Mouse (Mus musculus): ENCODE results near the gene Slc35d3. TPM values are rescaled to one million over a fixed set of nuclear protein-coding genes. Genes with fewer than 3 reads are reported as not detected.

Gene Slc35d3
- 10 to 100 TPM in 1 of 4 experiments, 1 to 10 TPM in 3; 6.7 to 10.3 (median 7.8) TPM for total RNA-seq (2022)

- peak in 1 of 2 experiments; percentile 18 for DNase-seq (ENCODE audit: low spot score in 2 of 2)
Measured at GRCm38 (mm10) chr10:19850998-19851691, at the start of gene Slc35d3. TSS of gene Slc35d3 (minus strand) at chr10:19851459.

GRCm38 (mm10) chr10:19900191-19900590 lies 48.9 kb upstream of the Slc35d3 start:
- no peak for DNase-seq (ENCODE audit: low spot score in 2 of 2)

DNA sequence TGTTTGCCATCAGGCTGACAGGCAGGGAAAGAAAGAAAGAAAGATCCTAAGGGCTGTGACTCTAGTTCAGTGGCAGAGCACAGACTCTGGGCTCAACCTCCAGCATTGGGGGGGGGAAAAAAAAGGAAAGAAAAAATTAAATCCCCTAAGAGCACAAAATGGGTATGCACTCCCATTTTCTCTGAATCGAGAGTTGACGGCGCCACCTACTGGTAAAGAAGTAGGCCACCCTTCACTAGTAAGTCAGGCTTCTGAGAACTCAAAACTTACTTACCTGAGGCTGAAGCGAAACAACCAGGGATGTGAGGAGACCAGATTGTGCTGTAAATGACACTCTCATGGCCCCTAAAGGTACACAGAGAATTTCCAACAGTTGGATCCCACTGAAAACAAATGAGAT lies 42.7 kb upstream of the Slc35d3 start:
- no peak for DNase-seq (ENCODE audit: low spot score in 2 of 2)

- no peak for DNase-seq (ENCODE audit: low spot score in 2 of 2)
Measured at GRCm38 (mm10) chr10:19893146-19893545, 41.9 kb upstream of the Slc35d3 start.

- no peak for DNase-seq (ENCODE audit: low spot score in 2 of 2)
Measured at GRCm38 (mm10) chr10:19891686-19892085, 40.4 kb upstream of the Slc35d3 start.

- DNase-seq (ENCODE audit: low spot score in 2 of 2): no peak
Measured at GRCm38 (mm10) chr10:19889908-19890307, 38.6 kb upstream of the Slc35d3 start.

- DNase-seq (ENCODE audit: low spot score in 2 of 2): no peak
Measured at GRCm38 (mm10) chr10:19886249-19886648, 35.0 kb upstream of the Slc35d3 start.

GRCm38 (mm10) chr10:19884409-19884808 lies 33.1 kb upstream of the Slc35d3 start:
- DNase-seq (ENCODE audit: low spot score in 2 of 2): no peak

GRCm38 (mm10) chr10:19880437-19880836 lies 29.2 kb upstream of the Slc35d3 start:
- no peak for DNase-seq (ENCODE audit: low spot score in 2 of 2)

- DNase-seq (ENCODE audit: low spot score in 2 of 2): no peak
Measured at GRCm38 (mm10) chr10:19879161-19879560, 27.9 kb upstream of the Slc35d3 start.

DNA sequence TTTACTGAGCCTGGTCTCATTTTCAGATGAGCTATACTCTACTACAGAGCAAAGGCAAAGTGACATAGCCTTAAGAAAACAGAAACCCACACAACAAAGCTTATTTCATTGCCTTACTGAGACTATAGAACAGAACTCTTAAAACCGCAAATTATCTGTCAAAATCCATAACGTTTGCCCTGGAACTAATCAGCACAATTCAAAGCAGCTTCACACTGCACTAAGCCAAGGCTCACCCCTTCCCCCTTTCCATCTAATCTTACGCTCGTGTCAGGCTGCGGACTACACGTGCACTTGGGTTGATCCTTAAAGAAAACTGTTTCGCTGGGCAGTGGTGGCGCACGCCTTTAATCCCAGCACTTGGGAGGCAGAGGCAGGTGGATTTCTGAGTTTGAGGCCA lies 26.4 kb upstream of the Slc35d3 start:
- no peak for DNase-seq (ENCODE audit: low spot score in 2 of 2)

DNA sequence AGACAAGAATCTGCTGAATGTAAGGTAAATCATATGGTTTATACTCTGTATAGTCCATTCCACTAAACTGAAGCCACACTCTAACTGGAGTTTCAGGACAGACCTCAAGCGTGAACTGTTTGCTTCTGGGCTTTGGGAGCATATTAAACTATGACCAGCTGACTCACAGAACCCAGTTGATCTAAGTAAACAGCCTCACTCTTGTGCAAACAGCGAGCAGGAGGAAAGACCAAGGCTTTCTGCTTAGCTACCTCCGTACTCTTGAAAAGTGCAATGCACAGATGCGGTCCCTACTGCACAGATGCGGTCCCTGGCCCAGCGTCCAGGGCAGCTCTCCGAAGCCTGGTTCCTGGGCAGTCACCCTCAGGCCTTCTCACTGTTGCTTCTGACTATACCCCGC lies 26.0 kb upstream of the Slc35d3 start:
- DNase-seq (ENCODE audit: low spot score in 2 of 2): no peak

DNA sequence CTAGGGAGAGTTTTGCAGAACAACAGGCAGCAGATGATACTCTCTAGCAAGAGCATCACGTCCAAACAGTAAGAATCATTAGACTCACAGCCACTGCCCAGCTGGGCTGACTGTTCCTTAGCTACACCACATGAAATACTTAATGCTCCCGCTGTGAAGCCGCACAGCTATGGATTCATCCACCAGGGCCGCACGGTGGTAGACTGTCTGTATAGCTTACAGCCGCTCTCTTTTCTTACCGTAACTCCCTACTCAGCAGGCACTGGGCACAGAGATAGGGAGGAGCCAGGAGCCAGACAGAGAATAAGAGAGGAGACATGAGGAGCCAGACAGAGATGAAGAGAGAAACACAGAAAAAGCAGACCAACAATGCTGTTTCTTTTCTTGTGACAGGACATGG lies 25.4 kb upstream of the Slc35d3 start:
- no peak for DNase-seq (ENCODE audit: low spot score in 2 of 2)

GRCm38 (mm10) chr10:19875346-19875745 lies 24.1 kb upstream of the Slc35d3 start:
- DNase-seq (ENCODE audit: low spot score in 2 of 2): no peak

DNA sequence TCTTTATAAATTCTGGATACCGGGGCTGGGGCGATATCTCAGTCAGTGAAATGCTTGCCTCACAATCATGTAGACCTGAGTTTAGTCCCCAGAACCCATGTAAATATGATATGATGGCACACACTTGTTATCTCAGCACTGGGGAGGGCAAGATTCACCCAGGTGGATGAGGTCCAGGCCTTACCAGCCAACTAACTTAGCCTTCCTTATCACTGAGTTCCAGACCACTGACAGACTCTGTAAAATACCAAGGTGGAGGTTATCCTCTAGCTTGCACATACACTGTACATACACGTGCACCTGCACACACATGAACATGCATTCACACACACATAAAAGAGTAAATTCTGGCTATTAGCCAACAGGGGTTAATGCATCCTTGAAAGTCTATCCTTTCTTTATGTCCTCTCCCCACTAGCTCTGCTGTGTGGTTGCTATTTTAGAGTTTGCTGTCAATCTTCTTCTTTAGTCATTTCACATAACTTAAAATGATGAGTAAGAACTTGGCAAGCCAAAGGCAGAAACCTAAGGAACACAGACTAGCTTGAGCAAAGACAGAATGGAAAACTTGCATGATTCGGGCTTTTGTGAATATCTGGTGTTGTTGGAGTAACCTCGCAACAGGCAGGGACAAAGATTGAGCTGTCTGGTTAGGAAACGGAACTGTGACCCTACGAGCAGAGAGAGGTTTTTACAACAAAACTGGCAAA lies 4.5 kb upstream of the Slc35d3 start:
- DNase-seq (ENCODE audit: low spot score in 2 of 2): no peak

- no peak for DNase-seq (ENCODE audit: low spot score in 2 of 2)
Measured at GRCm38 (mm10) chr10:19853609-19854008, 2.4 kb upstream of the Slc35d3 start.

DNA sequence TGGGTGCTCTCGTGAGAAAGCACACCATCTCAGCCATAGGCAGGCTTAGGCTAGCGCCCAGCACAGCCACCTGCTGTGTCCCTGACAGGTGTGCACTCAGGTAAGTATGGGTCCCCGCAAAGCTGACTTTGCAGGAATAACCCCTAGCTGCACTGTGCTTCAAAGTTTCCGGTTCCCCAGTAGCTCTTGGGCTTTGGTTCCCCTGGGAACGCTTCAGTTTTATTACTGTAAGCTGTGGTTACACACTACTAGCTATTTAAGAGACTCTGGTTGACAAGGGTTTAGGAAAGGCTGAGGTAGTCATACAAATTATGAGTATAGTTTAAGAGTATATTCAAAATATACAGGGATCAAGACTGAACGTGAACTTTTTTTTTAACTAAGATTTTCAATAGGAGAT lies 1.5 kb upstream of the Slc35d3 start:
- no peak for DNase-seq (ENCODE audit: low spot score in 2 of 2)

DNA sequence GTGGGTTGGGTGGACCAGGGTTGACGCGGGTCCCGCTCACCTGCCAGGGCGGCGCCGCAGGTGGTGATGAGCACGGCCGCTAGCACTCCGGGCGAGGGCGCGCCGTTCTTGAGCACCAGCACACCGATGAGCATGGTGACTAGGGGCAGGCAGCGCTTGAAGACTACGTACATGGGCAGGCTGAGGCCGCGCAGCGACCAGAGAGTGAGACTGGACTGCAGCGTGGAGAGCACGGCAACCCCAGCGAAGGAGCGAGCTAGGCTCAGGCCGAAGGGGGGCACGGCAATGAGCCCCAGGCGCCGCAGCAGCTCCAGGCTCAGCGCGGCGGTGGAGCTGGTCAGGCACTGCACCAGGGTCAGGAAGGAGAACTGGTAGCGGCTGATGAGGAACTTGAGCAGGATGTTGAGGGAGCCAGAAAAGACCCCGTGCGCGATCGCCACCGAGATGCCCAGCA lies 688 bp downstream of the Slc35d3 start:
- no peak for DNase-seq (ENCODE audit: low spot score in 2 of 2)

DNA sequence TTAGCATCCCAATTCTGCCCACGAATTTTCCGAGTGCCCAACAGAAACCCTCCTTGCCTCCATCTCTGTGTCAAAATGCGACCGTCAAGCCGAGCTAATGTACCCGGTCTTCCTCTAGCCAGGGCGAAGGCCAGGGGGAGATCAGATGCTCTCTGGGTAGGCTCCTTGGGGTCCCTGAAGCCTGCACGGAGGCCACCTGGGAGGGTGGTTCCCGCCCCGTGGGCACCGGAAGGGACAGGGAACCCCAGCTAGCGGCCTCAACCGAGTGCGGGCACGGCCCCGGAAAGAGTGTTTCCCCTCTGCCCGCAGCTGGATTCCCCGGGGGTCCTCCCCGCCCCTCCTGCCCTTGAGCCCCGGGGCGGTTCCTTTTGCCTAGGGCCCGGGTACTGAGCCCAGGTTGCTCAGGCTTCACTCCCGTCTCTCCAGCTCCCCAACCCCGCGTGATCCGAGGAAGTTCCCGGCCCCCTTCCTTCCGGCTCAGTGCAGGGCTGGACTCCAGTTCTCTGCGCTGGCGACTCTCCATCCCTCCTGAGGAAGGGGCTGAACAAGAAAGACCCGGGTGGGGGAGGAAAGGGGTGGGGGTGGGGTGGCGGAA lies 1.4 kb downstream of the Slc35d3 start:
- no peak for DNase-seq (ENCODE audit: low spot score in 2 of 2)

DNA sequence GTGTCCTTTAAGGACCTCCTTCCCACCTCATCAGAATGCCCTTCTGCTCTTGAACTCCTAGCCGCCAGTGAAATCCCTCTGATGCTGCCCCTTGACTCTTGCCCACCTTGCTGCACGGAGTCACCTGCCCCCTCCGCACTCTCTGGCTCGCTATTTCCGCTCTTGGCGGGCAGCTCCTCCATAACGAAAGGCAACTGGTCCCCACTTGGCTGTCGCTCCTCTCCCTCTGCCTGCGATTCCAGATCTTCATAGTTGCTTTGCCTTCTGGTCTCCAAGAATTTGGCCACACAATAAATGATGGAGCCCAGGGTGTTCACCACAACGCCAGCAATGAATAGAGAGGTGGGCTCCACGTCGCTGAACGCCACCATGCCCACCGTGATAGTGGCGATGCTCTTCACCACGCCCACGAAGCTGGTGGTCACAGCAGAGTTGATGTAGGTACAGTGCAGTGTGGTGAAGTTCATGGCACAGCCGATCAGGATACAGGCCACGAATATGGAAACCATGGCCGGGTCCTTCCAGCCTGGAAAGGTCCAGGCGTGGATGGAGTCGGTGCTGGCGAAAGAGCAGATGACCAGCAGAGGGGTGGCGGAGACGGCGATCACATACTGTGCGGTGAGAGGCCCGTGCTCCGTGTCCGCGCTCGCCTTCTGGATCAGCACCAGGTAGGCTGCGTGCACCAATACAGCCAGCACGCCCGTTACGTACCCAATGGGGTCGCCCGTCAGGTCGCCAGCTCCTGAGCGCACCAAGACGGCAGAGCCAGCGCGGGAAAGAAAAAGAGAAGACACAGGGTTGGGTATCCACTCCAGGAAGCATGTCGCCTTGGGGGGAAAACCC lies 2.1 kb downstream of the Slc35d3 start:
- DNase-seq (ENCODE audit: low spot score in 2 of 2): no peak

- no peak for DNase-seq (ENCODE audit: low spot score in 2 of 2)
Measured at GRCm38 (mm10) chr10:19839836-19840235, 11.4 kb downstream of the Slc35d3 start.

All from left cerebral cortex, adult 8-10 months (tissue).